In the genomic region with DNA sequence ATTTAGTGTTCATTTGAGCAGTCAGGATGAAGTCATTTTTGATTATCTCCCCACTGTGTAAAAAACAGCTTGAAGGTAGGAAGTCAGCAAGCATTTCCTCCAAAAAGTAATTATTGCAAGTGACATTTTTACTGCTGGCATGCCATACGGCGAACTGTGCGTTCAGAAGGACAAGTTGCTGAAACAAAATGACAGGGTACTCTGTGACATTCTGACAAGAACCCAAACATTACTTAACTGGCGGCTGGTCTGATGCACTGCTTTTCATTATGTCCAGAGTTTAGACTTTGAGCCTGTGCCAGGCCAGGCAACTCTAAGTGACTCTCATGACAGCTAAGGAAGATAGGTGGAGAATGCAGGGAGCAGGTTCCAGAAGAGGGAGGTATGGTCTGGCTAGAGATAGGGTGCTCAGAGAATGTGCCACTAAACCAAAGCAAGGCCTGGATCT, we compare ENCODE assay signal across 10 mouse cellular contexts. TPM values are rescaled to one million over a fixed set of nuclear protein-coding genes. Genes with fewer than 3 reads are reported as not detected.
DNase-seq lines count a peak whose midpoint lies in the region; ATAC-seq and TF ChIP-seq lines count a peak whose summit lies in the region.
"Had no signal": no experiment of that assay in that cellular context is flagged by ENCODE, and none has a peak within 500 bp of the region (broad histone marks: within the 10 kb centered on the region; RNA-seq: fewer than 3 reads in every experiment).

No protein-coding gene starts in this region.

- no peak for TF ChIP-seq POLR2A in thymus, adult 2 months (IDR thresholded peaks at IDR 0.05; ENCODE audit: control insufficient read depth, extremely low read depth, insufficient read depth, low read length, poor library complexity)

- H3K4me3 ChIP-seq in hindbrain, embryonic 15.5 days: no peak overlapping the region
- H3K4me3 ChIP-seq in thymus, adult 2 months (ENCODE audit: control insufficient read depth, insufficient read depth, low read length): no peak overlapping the region
- H3K4me3 ChIP-seq: erythroblast, embryonic 14.5 days had no signal

- no peaks in the 10 kb centered on the region for H3K9me3 ChIP-seq in hindbrain, embryonic 15.5 days

- H3K9ac ChIP-seq in hindbrain, embryonic 15.5 days: no peak overlapping the region
- H3K9ac ChIP-seq: lung, embryonic 14.5 days had no signal

- H3K4me1 ChIP-seq in hindbrain, embryonic 15.5 days (replicated peaks): peaks cover 41% of the 10 kb centered on the region
- no peaks in the 10 kb centered on the region for H3K4me1 ChIP-seq in thymus, adult 2 months (replicated peaks; ENCODE audit: control insufficient read depth, insufficient read depth, low read length)

- 52% methylated on average over 4 of the region's 4 CpGs for WGBS in hindbrain, embryonic 15.5 days
- 96% methylated on average over 4 of the region's 4 CpGs for WGBS in thymus, adult 2 months

- H3K4me2 ChIP-seq in hindbrain, embryonic 15.5 days: no peak overlapping the region
- H3K4me2 ChIP-seq: lung, embryonic 14.5 days had no signal

- peak; percentile 15 for DNase-seq in heart, adult 8-10 months (ENCODE audit: low spot score)
- DNase-seq in heart, adult 11 months: no peak
- peak; percentile 43 for DNase-seq in retina, postnatal 1 day
- DNase-seq in retina, embryonic 14.5 days (ENCODE audit: low spot score): no peak
- no peak for DNase-seq in adipocyte (ENCODE audit: low spot score)
- no peak for DNase-seq in thymus, adult 2 months
- DNase-seq: lung, embryonic 14.5 days had no signal

- TF ChIP-seq CTCF in thymus, adult 2 months (IDR thresholded peaks at IDR 0.05; ENCODE audit: borderline replicate concordance, control insufficient read depth, extremely low read depth, insufficient read depth, low read length, poor library complexity): no peak

- no peaks in the 10 kb centered on the region for H3K36me3 ChIP-seq in hindbrain, embryonic 15.5 days
- H3K36me3 ChIP-seq in thymus, adult 2 months (ENCODE audit: control insufficient read depth, insufficient read depth, low read length): peaks cover 64% of the 10 kb centered on the region

- H3K27me3 ChIP-seq in hindbrain, embryonic 15.5 days: no peaks in the 10 kb centered on the region
- no peaks in the 10 kb centered on the region for H3K27me3 ChIP-seq in thymus, adult 2 months (ENCODE audit: control insufficient read depth, insufficient read depth, low read length)
- H3K27me3 ChIP-seq: CH12.LX had no signal

- H3K27ac ChIP-seq in hindbrain, embryonic 15.5 days (replicated peaks): peak overlapping the region; percentile 69
- H3K27ac ChIP-seq in thymus, adult 2 months (ENCODE audit: control insufficient read depth, insufficient read depth, low read length): no peak overlapping the region

- ATAC-seq in hindbrain, embryonic 15.5 days (ENCODE audit: low FRiP score, low read depth): no peak

RNA-seq across cellular contexts. Expression of gene Sh2b2, which starts 46.6 kb away (rescaled TPM):
- under 1 TPM; 0.24 to 0.82 (median 0.53) TPM for total RNA-seq in heart, adult 8-10 months (2022)
- 23.3 and 27.1 TPM in 2 replicates for polyA plus RNA-seq in hindbrain, embryonic 15.5 days (2015; fragmentation: Nextera tagmentation; extraction: Ambion mirVana)
- 16.1 and 20.7 TPM in 2 replicates for polyA plus RNA-seq in thymus, adult 2 months (2012; rRNA removed)

Comparison
In these comparisons a context has a peak if more than half of its experiments do, and no peak if none do; other contexts are left out.
1. DNase-seq: peak in heart, adult 8-10 months (single experiment) and retina, postnatal 1 day (single experiment); none in heart, adult 11 months (single experiment), retina, embryonic 14.5 days (single experiment), adipocyte (single experiment) and thymus, adult 2 months (single experiment).